Mouse (Mus musculus) cerebellum, postnatal 4 days (tissue): ENCODE data around the gene Smug1.
A peak's percentile ranks its signal among the peaks of the same experiment; 100 is the strongest.

Experiments used
- DNase-seq, 2 experiments: peaks; one replicate each; pipeline ENCODE4 v3.0.0; 2022; ENCODE audit warnings: low spot score in 2 of 2, mixed read lengths in 1 of 2

Smug1 gene

GRCm38 (mm10) chr15:103177611-103178041 lies 10.7 kb upstream of the Smug1 start:
- no peak for DNase-seq

- peak; percentile 95 to 96 for DNase-seq
These were observed 10.1 kb upstream of the Smug1 start for GRCm38 (mm10) chr15:103176874-103177421.

- no peak for DNase-seq
These were observed 6.4 kb upstream of the Smug1 start for GRCm38 (mm10) chr15:103173251-103173650.

GRCm38 (mm10) chr15:103172537-103172936 lies 5.6 kb upstream of the Smug1 start:
- peak in 1 of 2 experiments; percentile 60 for DNase-seq

- no peak for DNase-seq
These were observed 4.4 kb upstream of the Smug1 start for GRCm38 (mm10) chr15:103171276-103171675.

GRCm38 (mm10) chr15:103170316-103170679 lies 3.4 kb upstream of the Smug1 start:
- no peak for DNase-seq

GRCm38 (mm10) chr15:103169612-103170315 lies 2.9 kb upstream of the Smug1 start:
- DNase-seq, result no peak

- no peak for DNase-seq
These were observed 2.1 kb upstream of the Smug1 start for GRCm38 (mm10) chr15:103168801-103169611.

GRCm38 (mm10) chr15:103167786-103168185 lies 894 bp upstream of the Smug1 start:
- DNase-seq, result no peak

GRCm38 (mm10) chr15:103165924-103166323 lies 968 bp downstream of the Smug1 start:
- no peak for DNase-seq

GRCm38 (mm10) chr15:103165379-103165778 lies 1.5 kb downstream of the Smug1 start:
- DNase-seq, result peak; percentile 90 to 93

- peak; percentile 69 to 85 for DNase-seq
These were observed 3.5 kb downstream of the Smug1 start for GRCm38 (mm10) chr15:103163182-103163919.

GRCm38 (mm10) chr15:103157585-103157984 lies 9.3 kb downstream of the Smug1 start:
- peak in 1 of 2 experiments; percentile 19 for DNase-seq

- DNase-seq, result no peak
These were observed 10.0 kb downstream of the Smug1 start for GRCm38 (mm10) chr15:103156890-103157289.

GRCm38 (mm10) chr15:103155366-103156321 lies 11.2 kb downstream of the Smug1 start:
- no peak for DNase-seq

- no peak for DNase-seq
These were observed 13.8 kb downstream of the Smug1 start for GRCm38 (mm10) chr15:103152890-103153610.

- DNase-seq, result no peak
These were observed 14.5 kb downstream of the Smug1 start for GRCm38 (mm10) chr15:103152371-103152770.

- DNase-seq, result peak in 1 of 2 experiments; percentile 47
These were observed 19.1 kb downstream of the Smug1 start for GRCm38 (mm10) chr15:103147779-103148178.

GRCm38 (mm10) chr15:103147422-103147690 lies 19.5 kb downstream of the Smug1 start:
- no peak for DNase-seq
